Mouse (Mus musculus): ENCODE measurements at regions not wholly inside any gene's neighbourhood (a gene's known extent, or its start where the extent isn't known, plus 50 kb on each side); places are given as distances from the start of the nearest gene placed in this dataset.

DNA sequence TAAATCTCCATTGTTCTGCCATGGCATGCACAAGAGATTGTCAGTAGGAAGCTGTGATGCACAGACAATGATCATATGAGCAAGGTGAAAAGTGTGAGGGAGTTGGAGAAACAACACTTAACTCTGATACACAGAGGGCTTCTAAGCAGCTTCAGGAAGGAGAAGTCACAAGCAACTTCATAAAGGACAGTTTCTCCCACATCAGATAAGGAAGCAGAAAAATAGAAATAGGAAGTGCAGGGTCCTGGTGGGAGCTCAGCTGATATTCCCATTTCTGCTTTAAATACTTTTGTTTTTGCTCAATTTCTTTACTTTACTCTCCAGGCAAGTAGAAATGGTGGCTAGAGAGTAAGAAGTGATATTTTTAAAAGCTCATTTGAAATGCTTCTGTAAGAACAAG, 98.9 kb downstream of the Kcnj2 start:
- H3K27ac ChIP-seq (ENCODE audit: control insufficient read depth, low read depth, low read length) = no peak overlapping the region
- H3K27me3 ChIP-seq (ENCODE audit: control insufficient read depth in 1 of 2, insufficient read depth in 2 of 2, low read length in 2 of 2) = no peaks in the 10 kb centered on the region
- no peaks in the 10 kb centered on the region for H3K36me3 ChIP-seq (ENCODE audit: control insufficient read depth in 1 of 2, insufficient read depth in 2 of 2, low read length in 2 of 2)
- H3K79me2 ChIP-seq (ENCODE audit: control insufficient read depth, insufficient read depth, low read length, poor library complexity) = no peaks in the 10 kb centered on the region
- no peaks in the 10 kb centered on the region; a peak in 1 of 4 replicates for H3K4me1 ChIP-seq (ENCODE audit: control insufficient read depth in 1 of 2, insufficient read depth in 2 of 2, low read length in 2 of 2)
- peak; percentile 88 for TF ChIP-seq GATA1 (IDR thresholded peaks at IDR 0.05; ENCODE audit: low read depth, low read length)
- peak; percentile 39 to 41; a peak in 2 of 4 replicates for TF ChIP-seq EP300 (IDR thresholded peaks at IDR 0.05; ENCODE audit: low read depth in 1 of 2, low read length in 2 of 2)
- no peak for TF ChIP-seq ZMIZ1 (IDR thresholded peaks at IDR 0.05; ENCODE audit: low read depth, low read length)
- no peak for TF ChIP-seq NRF1 (IDR thresholded peaks at IDR 0.05; ENCODE audit: insufficient read depth, low read depth, low read length, poor library complexity, severe bottlenecking)
- TF ChIP-seq ELF1 (IDR thresholded peaks at IDR 0.05; ENCODE audit: low read depth, low read length) = peak; percentile 39; the same call in 1 of the 2 replicates
- TF ChIP-seq E2F4 (IDR thresholded peaks at IDR 0.05; ENCODE audit: borderline replicate concordance, low read depth, low read length) = no peak
- TF ChIP-seq POLR2AphosphoS2 (IDR thresholded peaks at IDR 0.05; ENCODE audit: low read length) = no peak
- no peak for TF ChIP-seq MYB (IDR thresholded peaks at IDR 0.05; ENCODE audit: low read depth, low read length)
- TF ChIP-seq UBTF (IDR thresholded peaks at IDR 0.05; ENCODE audit: borderline replicate concordance, insufficient read depth, low read depth, low read length) = no peak
- TF ChIP-seq JUND (IDR thresholded peaks at IDR 0.05; ENCODE audit: low read depth, low read length) = no peak
- H3K9ac ChIP-seq (ENCODE audit: control insufficient read depth, low read depth, low read length, poor library complexity, severe bottlenecking) = no peak overlapping the region
- no peak overlapping the region for H3K4me3 ChIP-seq (ENCODE audit: control insufficient read depth in 1 of 2, insufficient read depth in 1 of 2, low read depth in 2 of 2, low read length in 2 of 2)
- DNase-seq (ENCODE audit: low read depth, low spot score) = peak; percentile 36
- no peaks in the 10 kb centered on the region for H3K9me3 ChIP-seq (replicated peaks; ENCODE audit: insufficient read depth, low read length)

DNA sequence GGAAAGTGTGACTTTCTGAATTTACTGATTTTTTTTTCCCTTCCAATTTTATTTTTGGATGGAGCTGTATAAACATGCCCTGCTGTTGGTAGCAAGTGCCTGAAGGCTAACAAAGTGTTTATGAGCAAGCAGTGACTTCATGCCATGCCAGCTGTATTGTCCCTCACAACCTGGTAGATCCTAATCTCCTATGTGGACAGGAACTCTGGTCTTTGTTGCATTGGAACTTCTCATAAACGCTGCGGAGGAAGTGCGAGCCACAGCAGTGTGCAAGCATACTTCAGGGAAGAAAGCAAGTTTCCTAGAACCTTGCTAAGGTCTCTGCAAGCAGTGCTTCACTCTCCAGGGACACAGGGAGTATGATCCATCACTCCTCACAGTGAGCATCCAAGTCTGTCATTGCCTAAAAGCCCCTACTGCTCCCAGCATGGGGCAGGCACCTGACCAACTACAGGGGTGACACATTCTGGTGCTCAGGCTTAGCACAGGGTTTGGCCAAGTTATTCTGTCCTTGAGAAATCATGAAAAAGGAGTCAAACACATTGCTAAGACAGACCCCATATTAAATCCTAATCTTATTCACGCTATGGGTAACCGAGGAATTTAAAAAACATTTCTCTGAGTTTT, 104.3 kb downstream of the Kcnj2 start:
- H3K79me2 ChIP-seq (ENCODE audit: control insufficient read depth, insufficient read depth, low read length, poor library complexity) = no peaks in the 10 kb centered on the region
- H3K9me3 ChIP-seq (replicated peaks; ENCODE audit: insufficient read depth, low read length) = no peaks in the 10 kb centered on the region
- H3K36me3 ChIP-seq (ENCODE audit: control insufficient read depth in 1 of 2, insufficient read depth in 2 of 2, low read length in 2 of 2) = no peaks in the 10 kb centered on the region
- DNase-seq (ENCODE audit: low read depth, low spot score) = no peak
- H3K9ac ChIP-seq (ENCODE audit: control insufficient read depth, low read depth, low read length, poor library complexity, severe bottlenecking) = no peak overlapping the region
- H3K27me3 ChIP-seq (ENCODE audit: control insufficient read depth in 1 of 2, insufficient read depth in 2 of 2, low read length in 2 of 2) = no peaks in the 10 kb centered on the region
- no peak overlapping the region for H3K4me3 ChIP-seq (ENCODE audit: control insufficient read depth in 1 of 2, insufficient read depth in 1 of 2, low read depth in 2 of 2, low read length in 2 of 2)
- no peak overlapping the region for H3K27ac ChIP-seq (ENCODE audit: control insufficient read depth, low read depth, low read length)
- no peaks in the 10 kb centered on the region for H3K4me1 ChIP-seq (ENCODE audit: control insufficient read depth in 1 of 2, insufficient read depth in 2 of 2, low read length in 2 of 2)
- TF ChIP-seq HCFC1 (IDR thresholded peaks at IDR 0.05; ENCODE audit: low read depth, low read length) = no peak
- TF ChIP-seq MAFK (IDR thresholded peaks at IDR 0.05; ENCODE audit: borderline replicate concordance, low read depth, low read length) = no peak
- no peak for TF ChIP-seq CHD1 (IDR thresholded peaks at IDR 0.05; ENCODE audit: low read depth, low read length)
- TF ChIP-seq POLR2AphosphoS5 (IDR thresholded peaks at IDR 0.05; ENCODE audit: borderline replicate concordance, low read depth, low read length) = no peak
- TF ChIP-seq GABPA (IDR thresholded peaks at IDR 0.05; ENCODE audit: low read depth, low read length) = no peak
- no peak for TF ChIP-seq RAD21 (IDR thresholded peaks at IDR 0.05; ENCODE audit: low read depth, low read length)
- no peak for TF ChIP-seq MAZ (IDR thresholded peaks at IDR 0.05; ENCODE audit: low read depth, low read length)
- TF ChIP-seq ZNF384 (IDR thresholded peaks at IDR 0.05; ENCODE audit: low read depth, low read length) = no peak
- no peak for TF ChIP-seq ZMIZ1 (IDR thresholded peaks at IDR 0.05; ENCODE audit: low read depth, low read length)
- no peak for TF ChIP-seq MYC (IDR thresholded peaks at IDR 0.05; ENCODE audit: low read depth, low read length)
- no peak for TF ChIP-seq TCF12 (IDR thresholded peaks at IDR 0.05; ENCODE audit: low read depth, low read length)
- TF ChIP-seq MAX (IDR thresholded peaks at IDR 0.05; ENCODE audit: low read length) = no peak
- TF ChIP-seq E2F4 (IDR thresholded peaks at IDR 0.05; ENCODE audit: borderline replicate concordance, low read depth, low read length) = no peak
